Mouse (Mus musculus) embryonic fibroblast, embryonic 13.5 days (primary cell): ENCODE measurements around the gene Amotl1.

Experiments
- CTCF ChIP-seq: IDR thresholded peaks from 2 replicates; pipeline ENCODE4 v1.5.1; 2011; ENCODE audit warnings: mild to moderate bottlenecking, control low read depth, low read length, moderate library complexity, borderline replicate concordance; ENCODE audit not compliant: insufficient read depth
- POLR2A ChIP-seq: IDR thresholded peaks from 2 replicates; pipeline ENCODE4 v1.6.1; 2011; ENCODE audit warnings: low read depth, mild to moderate bottlenecking, control low read depth, low read length, moderate library complexity

DNA sequence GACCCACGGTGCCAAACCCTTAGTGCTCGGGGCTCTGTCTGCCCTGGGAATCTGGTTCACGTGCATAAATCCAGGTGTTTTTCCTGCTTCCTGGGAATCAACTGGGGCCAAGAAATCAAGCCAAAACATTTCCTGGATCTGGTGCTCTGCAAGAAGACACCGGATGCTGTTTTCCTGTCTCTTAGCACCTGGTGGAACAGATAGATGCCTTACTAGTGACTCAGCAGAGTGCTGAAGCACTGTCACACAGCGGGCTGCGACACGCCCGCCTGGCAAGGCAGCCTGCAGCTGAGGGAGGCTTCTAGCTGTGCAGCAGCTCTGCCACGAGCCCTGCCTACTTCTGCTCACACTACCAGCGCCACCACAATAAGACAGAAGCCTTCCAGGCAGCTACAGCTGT is 85.4 kb downstream of the Amotl1 start:
- TF ChIP-seq POLR2A = no peak
- TF ChIP-seq CTCF = no peak
